Mouse (Mus musculus): ENCODE measurements around the gene Gnl3. TPM values are rescaled to one million over a fixed set of nuclear protein-coding genes. Genes with fewer than 3 reads are reported as not detected.

The Gnl3 gene
- 52.8 and 52.9 TPM in 2 replicates for polyA plus RNA-seq (2015; fragmentation: Nextera tagmentation; extraction: Ambion mirVana)

GRCm38 (mm10) chr14:31018860-31019291, at the start of gene Gnl3, which contains the start of gene Pbrm1:
Gene Gnl3 (minus strand): TSS chr14:31019152.
Gene Pbrm1 (plus strand): TSS chr14:31019138.
- peak; percentile 95 for ATAC-seq (ENCODE audit: low FRiP score)
- Histone ChIP-seq H3K9me3 (no peaks in the 10 kb centered on the region), H3K9ac (peak within 1 kb of the TSS; percentile 91), H3K27me3 (no peaks in the 10 kb centered on the region), H3K4me2 (peak within 1 kb of the TSS; percentile 93), H3K27ac (peak within 1 kb of the TSS; percentile 99), H3K36me3 (peaks cover 44% of the 10 kb centered on the region), H3K4me1 (replicated peaks) (peaks cover 39% of the 10 kb centered on the region), H3K4me3 (peak within 1 kb of the TSS; percentile 78)
- under 1% methylated on average over 53 of the region's 53 CpGs for WGBS

DNA sequence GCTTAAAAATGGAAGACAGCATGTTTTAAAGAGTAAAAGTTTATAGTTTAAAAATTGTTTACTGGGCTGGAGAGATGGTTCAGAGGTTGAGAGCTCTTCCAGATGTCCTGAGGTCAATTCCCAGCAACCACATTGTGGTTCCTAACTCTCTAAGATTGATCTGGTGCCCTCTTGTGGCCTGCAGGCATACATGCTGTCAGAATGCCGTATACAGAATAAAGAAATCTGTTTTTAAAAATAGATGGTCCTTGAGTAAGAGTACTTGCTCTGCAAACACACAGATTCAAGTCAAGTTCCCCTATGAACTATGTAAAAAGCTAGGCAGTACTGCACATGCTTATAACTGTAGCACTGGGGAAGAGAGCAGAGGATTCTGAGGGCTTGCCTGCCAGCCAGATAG, 43.3 kb upstream of the Gnl3 start:
- Histone ChIP-seq H3K9ac (no peak overlapping the region), H3K4me3 (no peak overlapping the region), H3K4me2 (no peak overlapping the region), H3K9me3 (no peaks in the 10 kb centered on the region), H3K36me3 (peaks cover 67% of the 10 kb centered on the region), H3K27ac (no peak overlapping the region), H3K4me1 (replicated peaks) (no peaks in the 10 kb centered on the region), H3K27me3 (no peaks in the 10 kb centered on the region)
- 70% methylated on average over 1 of the region's 1 CpGs for WGBS
- no peak for ATAC-seq (ENCODE audit: low FRiP score)

DNA sequence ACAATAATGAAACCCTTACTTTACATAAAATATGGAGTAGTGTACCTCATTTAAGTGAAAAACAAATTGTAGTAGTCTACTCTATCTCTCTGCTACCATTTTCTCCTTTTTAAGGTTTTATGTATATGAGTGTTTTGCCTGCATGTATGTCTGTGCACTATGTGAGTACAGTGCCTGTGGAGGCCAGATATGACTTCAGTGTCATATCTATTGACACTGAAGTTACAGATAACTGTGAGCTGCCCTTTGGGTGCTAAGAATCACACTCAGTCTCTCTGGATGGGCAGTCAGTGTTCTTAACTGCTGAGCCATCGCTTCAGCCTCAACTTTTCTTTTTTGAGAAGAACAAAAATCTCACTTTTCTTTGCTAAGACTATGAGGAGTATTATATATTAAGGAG, 26.9 kb upstream of the Gnl3 start:
- Histone ChIP-seq H3K9me3 (no peaks in the 10 kb centered on the region), H3K4me2 (no peak overlapping the region), H3K9ac (no peak overlapping the region), H3K4me3 (no peak overlapping the region), H3K27ac (no peak overlapping the region), H3K4me1 (replicated peaks) (no peaks in the 10 kb centered on the region), H3K36me3 (peaks cover 74% of the 10 kb centered on the region), H3K27me3 (no peaks in the 10 kb centered on the region)
- WGBS, result 95% methylated on average over 1 of the region's 1 CpGs
- ATAC-seq (ENCODE audit: low FRiP score), result no peak

DNA sequence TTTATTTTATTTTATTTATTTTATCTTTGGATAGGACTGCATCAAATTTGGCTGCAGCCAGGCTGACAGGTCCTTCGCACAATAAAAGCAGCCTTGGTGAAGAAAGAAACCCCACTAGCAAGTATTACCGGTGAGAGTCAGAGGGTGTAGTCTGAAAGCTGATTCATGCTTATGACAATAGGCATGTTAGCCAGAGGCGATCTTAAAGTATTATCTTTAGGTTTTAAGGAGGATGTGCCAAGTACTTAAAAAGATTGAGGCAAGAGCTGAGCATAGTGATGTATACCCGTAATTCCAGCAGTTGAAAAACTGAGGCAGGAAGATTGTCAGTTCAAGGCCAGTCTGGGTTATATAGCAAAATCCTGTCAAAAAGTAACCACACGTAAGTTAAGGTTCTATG, 26.3 kb upstream of the Gnl3 start:
- H3K9ac ChIP-seq, result no peak overlapping the region
- no peak for ATAC-seq (ENCODE audit: low FRiP score)
- H3K36me3 ChIP-seq, result peaks cover 71% of the 10 kb centered on the region
- H3K4me2 ChIP-seq, result no peak overlapping the region
- no peak overlapping the region for H3K4me3 ChIP-seq
- no peak overlapping the region for H3K27ac ChIP-seq
- 93% methylated on average over 5 of the region's 5 CpGs for WGBS
- H3K9me3 ChIP-seq, result no peaks in the 10 kb centered on the region
- no peaks in the 10 kb centered on the region for H3K4me1 ChIP-seq (replicated peaks)
- no peaks in the 10 kb centered on the region for H3K27me3 ChIP-seq

DNA sequence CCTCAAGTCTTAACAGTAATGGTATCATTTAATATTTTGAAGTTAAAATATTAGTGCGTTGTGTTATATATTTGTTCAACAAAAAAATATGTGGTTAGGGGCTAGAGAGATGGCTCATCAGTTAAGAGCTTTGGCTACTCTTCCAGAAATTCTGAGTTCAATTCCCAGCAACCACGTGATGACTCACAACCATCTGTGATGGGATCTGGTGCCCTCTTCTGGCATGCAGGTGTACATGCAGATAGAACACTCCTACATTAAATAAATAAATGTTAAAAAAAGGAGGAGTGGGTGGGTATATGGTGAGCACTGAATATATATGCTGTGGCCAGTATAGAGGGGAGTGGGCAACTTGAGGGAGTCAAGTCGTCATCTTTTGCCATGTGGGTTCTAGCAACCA, 6.8 kb upstream of the Gnl3 start:
- Histone ChIP-seq H3K36me3 (peaks cover 67% of the 10 kb centered on the region), H3K27me3 (no peaks in the 10 kb centered on the region)
- WGBS, result 83% methylated on average over 3 of the region's 3 CpGs

DNA sequence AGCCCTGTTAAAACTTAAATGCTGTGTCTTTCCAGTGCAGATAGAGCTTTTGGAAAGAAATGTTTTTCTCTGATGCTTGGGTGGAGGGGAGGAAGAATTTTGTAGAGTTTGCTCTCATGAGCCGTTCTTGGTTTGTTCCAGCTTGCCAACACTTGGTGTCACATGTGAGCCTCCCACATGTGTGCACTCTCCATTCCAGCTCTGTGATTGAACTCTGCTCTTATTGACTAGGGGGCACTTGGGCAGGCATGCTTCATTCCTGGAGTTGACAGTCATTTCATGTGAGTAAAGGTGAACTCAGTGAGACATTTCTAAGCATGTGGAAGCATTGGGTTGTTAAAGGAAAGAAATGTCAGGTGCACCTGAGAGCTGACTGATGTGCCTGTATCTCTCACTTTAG, 3.6 kb upstream of the Gnl3 start:
- H3K36me3 ChIP-seq, result peaks cover 44% of the 10 kb centered on the region
- 58% methylated on average over 1 of the region's 1 CpGs for WGBS

More for the DNA sequence above, 6.8 kb upstream of the Gnl3 start:
- peaks cover 13% of the 10 kb centered on the region for H3K4me1 ChIP-seq (replicated peaks)
- no peak overlapping the region for H3K4me2 ChIP-seq
- no peak for ATAC-seq (ENCODE audit: low FRiP score)
- no peak overlapping the region for H3K4me3 ChIP-seq
- no peaks in the 10 kb centered on the region for H3K9me3 ChIP-seq
- no peak overlapping the region for H3K9ac ChIP-seq
- H3K27ac ChIP-seq, result no peak overlapping the region

DNA sequence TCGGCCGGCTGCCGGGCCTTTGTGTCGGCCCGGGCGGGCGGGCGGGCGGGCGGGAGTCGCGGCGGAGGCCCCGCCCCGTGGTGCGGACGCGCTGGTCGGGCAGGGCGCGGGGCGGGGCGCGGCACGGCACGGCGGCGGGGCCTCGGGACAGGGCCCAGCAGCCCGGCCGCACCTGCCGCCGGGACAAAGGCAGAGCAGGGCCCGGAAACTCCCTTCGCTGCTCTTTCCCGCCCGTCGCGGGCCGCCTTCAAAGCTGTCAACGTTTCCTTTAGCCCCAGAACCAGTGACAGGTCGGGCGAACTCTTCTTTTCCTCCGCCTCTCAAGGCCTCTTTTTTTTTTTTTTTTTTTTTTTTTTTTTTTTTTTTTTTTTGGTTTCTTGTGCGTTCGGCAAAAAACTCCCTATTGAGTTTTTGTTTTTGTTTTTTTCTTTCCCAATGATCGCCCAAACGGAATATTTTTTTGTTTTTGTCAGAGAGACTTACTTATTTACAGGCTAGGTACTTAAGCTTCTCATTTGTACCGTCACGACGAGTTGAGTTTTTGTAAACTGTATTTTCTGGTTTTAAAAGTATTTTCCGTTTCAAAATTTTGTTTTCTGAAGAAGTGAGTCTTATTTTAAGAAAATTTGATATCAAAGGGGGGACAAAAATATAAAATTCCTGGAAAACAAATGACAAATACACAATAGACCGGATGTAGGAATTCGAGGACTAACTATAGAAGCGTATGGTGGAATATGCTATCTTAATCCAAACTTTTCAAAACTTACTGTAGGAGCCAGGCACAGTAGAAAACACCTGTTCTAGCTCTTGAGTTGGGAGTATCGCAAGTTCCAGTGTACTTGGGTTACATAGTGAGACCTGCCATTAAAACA, 616 bp upstream of the Gnl3 start:
- Histone ChIP-seq H3K36me3 (peaks cover 43% of the 10 kb centered on the region), H3K4me2 (peak overlapping the region; percentile 63), H3K27me3 (no peaks in the 10 kb centered on the region), H3K4me3 (peak overlapping the region; percentile 78), H3K27ac (peak overlapping the region; percentile 99), H3K4me1 (replicated peaks) (peaks cover 39% of the 10 kb centered on the region), H3K9me3 (no peaks in the 10 kb centered on the region), H3K9ac (peak overlapping the region; percentile 91)
- 8% methylated on average over 31 of the region's 56 CpGs for WGBS
- ATAC-seq (ENCODE audit: low FRiP score), result peak; percentile 95

More for the DNA sequence above, 3.6 kb upstream of the Gnl3 start:
- Histone ChIP-seq H3K9ac (0 out of 2 replicates have a peak overlapping the region, but pooled peaks have one; percentile 24), H3K4me3 (no peak overlapping the region), H3K4me1 (replicated peaks) (peaks cover 33% of the 10 kb centered on the region), H3K27ac (no peak overlapping the region), H3K4me2 (no peak overlapping the region), H3K9me3 (no peaks in the 10 kb centered on the region), H3K27me3 (no peaks in the 10 kb centered on the region)
- ATAC-seq (ENCODE audit: low FRiP score), result no peak

GRCm38 (mm10) chr14:31017854-31018253, 1.1 kb downstream of the Gnl3 start:
- Histone ChIP-seq H3K36me3 (peaks cover 47% of the 10 kb centered on the region), H3K4me2 (peak overlapping the region; percentile 93)
- no peak for ATAC-seq (ENCODE audit: low FRiP score)

DNA sequence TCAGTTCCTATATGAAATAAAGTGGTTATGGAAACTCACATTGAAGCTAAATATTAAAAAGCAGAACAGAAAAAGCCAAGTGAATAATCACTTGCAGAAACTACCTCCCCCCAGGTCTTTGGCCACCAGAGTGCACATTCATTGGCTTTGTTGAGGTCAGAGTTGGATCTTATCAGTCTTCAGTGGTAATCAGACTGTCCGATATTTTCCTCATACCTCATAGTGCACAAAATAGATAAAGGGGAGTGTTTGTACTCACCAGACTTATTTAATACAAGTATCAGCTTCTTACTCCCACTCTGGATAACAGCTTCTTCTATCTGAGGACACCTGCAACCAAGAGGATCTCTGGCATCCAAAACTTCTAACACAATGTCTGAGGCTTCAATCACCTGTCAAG, 2.9 kb downstream of the Gnl3 start:
- WGBS, result 92% methylated on average over 1 of the region's 1 CpGs
- Histone ChIP-seq H3K27ac (no peak overlapping the region), H3K9me3 (no peaks in the 10 kb centered on the region), H3K36me3 (peaks cover 61% of the 10 kb centered on the region), H3K4me2 (no peak overlapping the region), H3K4me3 (no peak overlapping the region), H3K4me1 (replicated peaks) (peaks cover 26% of the 10 kb centered on the region), H3K27me3 (no peaks in the 10 kb centered on the region), H3K9ac (no peak overlapping the region)
- ATAC-seq (ENCODE audit: low FRiP score), result no peak

More at GRCm38 (mm10) chr14:31017854-31018253, 1.1 kb downstream of the Gnl3 start:
- Histone ChIP-seq H3K9ac (peak overlapping the region; percentile 91), H3K27ac (no peak overlapping the region), H3K4me3 (peak overlapping the region; percentile 78), H3K9me3 (no peaks in the 10 kb centered on the region), H3K27me3 (no peaks in the 10 kb centered on the region), H3K4me1 (replicated peaks) (peaks cover 36% of the 10 kb centered on the region)
- WGBS, result 2% methylated on average over 2 of the region's 2 CpGs

DNA sequence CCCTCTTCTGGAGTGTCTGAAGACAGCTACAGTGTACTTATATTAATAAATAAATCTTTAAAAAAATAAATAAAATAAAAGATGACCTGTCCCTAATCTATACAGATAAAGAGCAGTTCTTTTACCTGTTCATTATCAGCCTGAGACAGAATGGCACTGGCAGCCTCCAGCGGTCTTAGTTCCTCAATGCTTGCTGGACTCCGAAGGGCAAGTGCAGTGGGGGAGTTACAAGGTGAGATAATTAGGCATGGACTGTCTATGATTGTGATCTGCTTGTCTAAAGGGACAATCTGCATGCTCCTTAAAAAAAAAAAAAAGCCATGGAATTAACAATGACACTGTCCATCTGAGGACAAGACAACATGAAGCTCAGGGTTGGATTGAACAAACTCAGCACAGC, 5.0 kb downstream of the Gnl3 start:
- H3K36me3 ChIP-seq, result peaks cover 80% of the 10 kb centered on the region
- H3K4me2 ChIP-seq, result no peak overlapping the region
- no peak overlapping the region for H3K9ac ChIP-seq
- H3K9me3 ChIP-seq, result no peaks in the 10 kb centered on the region
- peaks cover 16% of the 10 kb centered on the region for H3K4me1 ChIP-seq (replicated peaks)
- no peak overlapping the region for H3K4me3 ChIP-seq
- no peaks in the 10 kb centered on the region for H3K27me3 ChIP-seq
- no peak overlapping the region for H3K27ac ChIP-seq
- 98% methylated on average over 2 of the region's 2 CpGs for WGBS
- no peak for ATAC-seq (ENCODE audit: low FRiP score)

- Histone ChIP-seq H3K9me3 (no peaks in the 10 kb centered on the region), H3K36me3 (peaks cover 94% of the 10 kb centered on the region), H3K4me1 (replicated peaks) (no peaks in the 10 kb centered on the region), H3K9ac (no peak overlapping the region), H3K27ac (no peak overlapping the region), H3K4me2 (no peak overlapping the region), H3K4me3 (no peak overlapping the region), H3K27me3 (no peaks in the 10 kb centered on the region)
- ATAC-seq (ENCODE audit: low FRiP score), result no peak
- WGBS, result 95% methylated on average over 3 of the region's 3 CpGs
Measured at GRCm38 (mm10) chr14:31011588-31011987, 7.4 kb downstream of the Gnl3 start.

DNA sequence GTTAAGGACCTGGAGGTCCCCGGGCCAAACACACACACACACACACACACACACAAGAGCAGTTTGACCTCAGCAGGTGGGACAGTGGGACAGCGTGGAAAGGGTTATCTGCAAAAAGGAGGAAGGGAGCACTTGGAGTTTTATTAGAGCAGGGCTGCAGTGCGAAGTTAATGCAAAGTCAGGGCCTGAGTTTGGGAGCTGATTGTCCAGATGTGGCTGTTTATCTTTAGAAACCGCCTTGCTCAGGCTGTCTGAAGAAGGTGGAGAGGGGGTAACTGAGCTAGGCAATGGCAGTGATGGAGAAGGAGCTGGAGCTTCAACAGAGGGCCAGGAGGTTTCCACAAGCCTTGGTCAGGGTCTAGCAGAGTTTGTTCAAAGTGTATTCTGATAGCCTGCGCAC, 12.2 kb downstream of the Gnl3 start:
- H3K4me3 ChIP-seq, result no peak overlapping the region
- WGBS, result 90% methylated on average over 5 of the region's 5 CpGs
- peaks cover 54% of the 10 kb centered on the region for H3K36me3 ChIP-seq
- peaks cover 10% of the 10 kb centered on the region for H3K4me1 ChIP-seq (replicated peaks)
- no peak overlapping the region for H3K9ac ChIP-seq
- ATAC-seq (ENCODE audit: low FRiP score), result no peak
- H3K4me2 ChIP-seq, result no peak overlapping the region
- no peak overlapping the region for H3K27ac ChIP-seq
- H3K9me3 ChIP-seq, result no peaks in the 10 kb centered on the region
- H3K27me3 ChIP-seq, result no peaks in the 10 kb centered on the region

GRCm38 (mm10) chr14:31004527-31004926, 14.4 kb downstream of the Gnl3 start:
- 96% methylated on average over 2 of the region's 2 CpGs for whole genome bisulfite sequencing
- H3K9me3 ChIP-seq, result no peaks in the 10 kb centered on the region
- H3K36me3 ChIP-seq, result peaks cover 32% of the 10 kb centered on the region
- ATAC-seq (ENCODE audit: low FRiP score), result no peak
- H3K9ac ChIP-seq, result no peak overlapping the region
- peaks cover 20% of the 10 kb centered on the region for H3K4me1 ChIP-seq (replicated peaks)
- no peak overlapping the region for H3K4me2 ChIP-seq
- no peak overlapping the region for H3K4me3 ChIP-seq
- H3K27ac ChIP-seq, result no peak overlapping the region
- no peaks in the 10 kb centered on the region for H3K27me3 ChIP-seq
